In the genomic region with DNA sequence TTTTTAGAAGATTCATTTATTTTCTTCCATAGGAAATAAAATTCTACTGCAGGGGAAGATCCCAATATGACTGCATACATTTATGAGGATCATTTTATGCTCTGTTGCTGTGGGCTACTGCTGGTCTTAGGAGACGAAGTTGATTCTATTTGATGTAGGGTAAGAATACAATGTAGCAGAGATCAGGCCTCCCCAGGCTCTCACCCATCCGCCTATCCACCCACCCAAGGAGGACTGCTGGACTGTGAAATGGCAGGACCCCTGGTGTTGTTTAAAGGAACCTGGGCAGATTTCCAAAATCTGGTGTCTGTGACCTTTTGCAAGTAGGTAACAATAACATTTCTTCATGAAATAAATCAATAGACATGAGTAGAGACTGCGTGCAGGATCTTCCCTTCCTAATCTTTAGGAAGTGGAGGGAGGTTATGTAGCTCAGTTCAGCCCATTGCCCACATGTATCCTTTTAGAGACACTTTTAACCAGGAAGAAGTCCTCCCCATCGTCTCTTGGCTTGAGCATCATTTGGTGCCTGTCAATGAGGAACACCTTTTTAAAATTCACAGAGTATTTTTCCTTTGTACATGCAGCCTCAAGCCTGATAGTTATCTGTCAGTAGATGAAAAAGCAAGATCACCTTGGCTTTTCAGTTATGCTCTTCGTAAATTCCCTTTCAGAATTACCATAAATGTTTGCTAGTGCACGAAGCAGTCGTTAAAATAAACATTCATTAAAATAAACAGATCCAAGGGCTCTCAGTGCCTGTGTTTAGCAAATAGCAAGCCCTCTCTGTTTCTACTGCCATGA, we compare ENCODE assay signal across 13 mouse cellular contexts.
A peak's percentile ranks its signal among the peaks of the same experiment; 100 is the strongest.
DNase-seq lines count a peak whose midpoint lies in the region; ATAC-seq and TF ChIP-seq lines count a peak whose summit lies in the region.
"Had no signal": no experiment of that assay in that cellular context is flagged by ENCODE, and none has a peak within 500 bp of the region (broad histone marks: within the 10 kb centered on the region; RNA-seq: fewer than 3 reads in every experiment).

No protein-coding gene starts in this region.

- H3K27ac ChIP-seq in midbrain, embryonic 10.5 days (replicated peaks), result peak overlapping the region; percentile 83
- H3K27ac ChIP-seq in midbrain, postnatal 0 days (ENCODE audit: low read depth, low read length), result no peak overlapping the region
- H3K27ac ChIP-seq in hindbrain, embryonic 13.5 days, result peak overlapping the region; percentile 76
- peak overlapping the region; percentile 82 for H3K27ac ChIP-seq in midbrain, embryonic 11.5 days (ENCODE audit: low read depth, low read length)
- H3K27ac ChIP-seq in stomach, postnatal 0 days (replicated peaks), result peak overlapping the region; percentile 59

- H3K27me3 ChIP-seq in midbrain, embryonic 10.5 days (ENCODE audit: low read depth, poor library complexity, severe bottlenecking), result no peaks in the 10 kb centered on the region
- no peaks in the 10 kb centered on the region for H3K27me3 ChIP-seq in midbrain, postnatal 0 days (ENCODE audit: insufficient read depth, low read length)
- no peaks in the 10 kb centered on the region for H3K27me3 ChIP-seq in hindbrain, embryonic 13.5 days
- no peaks in the 10 kb centered on the region for H3K27me3 ChIP-seq in midbrain, embryonic 11.5 days (ENCODE audit: control insufficient read depth, insufficient read depth, low read length)
- no peaks in the 10 kb centered on the region for H3K27me3 ChIP-seq in stomach, postnatal 0 days (ENCODE audit: control insufficient read depth, insufficient read depth, low read length)

- WGBS in midbrain, embryonic 10.5 days, result 37% methylated on average over 7 of the region's 7 CpGs
- 24% methylated on average over 7 of the region's 7 CpGs for WGBS in midbrain, postnatal 0 days
- WGBS in hindbrain, embryonic 13.5 days, result 14% methylated on average over 7 of the region's 7 CpGs
- 33% methylated on average over 7 of the region's 7 CpGs for WGBS in midbrain, embryonic 11.5 days
- WGBS in stomach, postnatal 0 days, result 26% methylated on average over 7 of the region's 7 CpGs

- DNase-seq in midbrain, embryonic 10.5 days (ENCODE audit: low spot score), result no peak
- DNase-seq in midbrain, postnatal 0 days (ENCODE audit: low spot score), result no peak
- DNase-seq in midbrain, embryonic 11.5 days (ENCODE audit: low spot score, missing footprints), result peak; percentile 91
- DNase-seq in stomach, postnatal 0 days (ENCODE audit: low spot score), result no peak
- no peak for DNase-seq in cerebellum, postnatal 14 days
- DNase-seq in cerebellum, postnatal 36 days, result no peak
- no peak for DNase-seq in left cerebral cortex, adult 11 months (ENCODE audit: low spot score)
- DNase-seq: gastrocnemius, postnatal 36 days; layer of hippocampus, postnatal 36 days; lung, adult 2 months; right cerebral cortex, postnatal 4 days had no signal

- no peak for TF ChIP-seq EP300 in stomach, postnatal 0 days (optimal IDR thresholded peaks at IDR 0.05)

- H3K4me1 ChIP-seq in midbrain, embryonic 10.5 days, result peaks cover 53% of the 10 kb centered on the region
- no peaks in the 10 kb centered on the region; the same call in 1 of the 2 replicates for H3K4me1 ChIP-seq in midbrain, postnatal 0 days (ENCODE audit: insufficient read depth, low read length)
- peaks cover 26% of the 10 kb centered on the region for H3K4me1 ChIP-seq in hindbrain, embryonic 13.5 days (replicated peaks)
- H3K4me1 ChIP-seq in midbrain, embryonic 11.5 days (ENCODE audit: control insufficient read depth, insufficient read depth, low read length), result peaks cover 32% of the 10 kb centered on the region
- no peaks in the 10 kb centered on the region for H3K4me1 ChIP-seq in stomach, postnatal 0 days (replicated peaks; ENCODE audit: control insufficient read depth, insufficient read depth)

- H3K4me3 ChIP-seq in midbrain, embryonic 10.5 days, result no peak overlapping the region
- H3K4me3 ChIP-seq in midbrain, postnatal 0 days (ENCODE audit: low read depth, low read length), result no peak overlapping the region
- no peak overlapping the region for H3K4me3 ChIP-seq in hindbrain, embryonic 13.5 days
- H3K4me3 ChIP-seq in midbrain, embryonic 11.5 days (ENCODE audit: low read depth, low read length), result no peak overlapping the region
- H3K4me3 ChIP-seq in stomach, postnatal 0 days (ENCODE audit: low read depth, low read length), result no peak overlapping the region
- H3K4me3 ChIP-seq: myocyte had no signal

- no peaks in the 10 kb centered on the region for H3K9me3 ChIP-seq in midbrain, embryonic 10.5 days (replicated peaks)
- H3K9me3 ChIP-seq in midbrain, postnatal 0 days (ENCODE audit: low read length), result no peaks in the 10 kb centered on the region
- no peaks in the 10 kb centered on the region for H3K9me3 ChIP-seq in hindbrain, embryonic 13.5 days
- H3K9me3 ChIP-seq in midbrain, embryonic 11.5 days (ENCODE audit: control insufficient read depth, low read length), result no peaks in the 10 kb centered on the region
- no peaks in the 10 kb centered on the region for H3K9me3 ChIP-seq in stomach, postnatal 0 days (ENCODE audit: control insufficient read depth, low read length)

- H3K4me2 ChIP-seq in midbrain, postnatal 0 days (ENCODE audit: low read depth, low read length, poor library complexity, severe bottlenecking), result no peak overlapping the region
- no peak overlapping the region for H3K4me2 ChIP-seq in hindbrain, embryonic 13.5 days
- H3K4me2 ChIP-seq in midbrain, embryonic 11.5 days, result no peak overlapping the region
- H3K4me2 ChIP-seq in stomach, postnatal 0 days (replicated peaks; ENCODE audit: low read depth), result no peak overlapping the region

- TF ChIP-seq CTCF in midbrain, postnatal 0 days (IDR thresholded peaks at IDR 0.05), result no peak
- TF ChIP-seq CTCF in stomach, postnatal 0 days (IDR thresholded peaks at IDR 0.05; ENCODE audit: low read depth), result no peak

- no peaks in the 10 kb centered on the region for H3K36me3 ChIP-seq in midbrain, embryonic 10.5 days
- H3K36me3 ChIP-seq in midbrain, postnatal 0 days (ENCODE audit: insufficient read depth, low read length), result no peaks in the 10 kb centered on the region
- no peaks in the 10 kb centered on the region for H3K36me3 ChIP-seq in hindbrain, embryonic 13.5 days
- H3K36me3 ChIP-seq in midbrain, embryonic 11.5 days (ENCODE audit: control insufficient read depth, insufficient read depth, low read length), result no peaks in the 10 kb centered on the region
- no peaks in the 10 kb centered on the region for H3K36me3 ChIP-seq in stomach, postnatal 0 days (ENCODE audit: control insufficient read depth, insufficient read depth, low read length)

- H3K9ac ChIP-seq in midbrain, postnatal 0 days (replicated peaks; ENCODE audit: low read length, poor library complexity, severe bottlenecking), result no peak overlapping the region
- H3K9ac ChIP-seq in hindbrain, embryonic 13.5 days, result no peak overlapping the region
- H3K9ac ChIP-seq in midbrain, embryonic 11.5 days (ENCODE audit: low read length), result no peak overlapping the region
- no peak overlapping the region for H3K9ac ChIP-seq in stomach, postnatal 0 days (ENCODE audit: low read length)

- no peak for ATAC-seq in midbrain, postnatal 0 days (ENCODE audit: low FRiP score)
- no peak for ATAC-seq in hindbrain, embryonic 13.5 days (ENCODE audit: low FRiP score)
- 0 out of 2 replicates have a peak, but pooled peaks have one; percentile 1 for ATAC-seq in midbrain, embryonic 11.5 days (ENCODE audit: low FRiP score)
- no peak for ATAC-seq in stomach, postnatal 0 days (ENCODE audit: low FRiP score, low TSS enrichment)
